Mouse (Mus musculus) liver, embryonic 11.5 days (tissue): ENCODE results near the gene Gabpa. TPM values are rescaled to one million over a fixed set of nuclear protein-coding genes. Genes with fewer than 3 reads are reported as not detected.

Source experiments
- ATAC-seq: fragments of 200-750 bp; cut with Nextera tagmentation; replicated peaks from 2 replicates; pipeline ENCODE4 v1.8.0; 2017; ENCODE audit warnings: moderate number of reproducible peaks, mild to moderate bottlenecking, moderate TSS enrichment, moderate library complexity; ENCODE audit not compliant: low FRiP score
- DNase-seq: peaks from one replicate; pipeline ENCODE4 v3.0.0-alpha.2; 2017; ENCODE audit warnings: low spot score
- H3K27ac ChIP-seq: fragments of 300-500 bp; sonication (generic); 2 replicates; pipeline ENCODE4 v1.5.1; 2014; ENCODE audit warnings: mild to moderate bottlenecking, low read depth, low read length, control low read depth
- H3K27me3 ChIP-seq: fragments of 300-500 bp; sonication (generic); replicated peaks from 2 replicates; pipeline ENCODE4 v1.6.1; 2014; ENCODE audit warnings: low read length, mixed read lengths; ENCODE audit not compliant: control insufficient read depth, insufficient read depth
- H3K36me3 ChIP-seq: fragments of 300-500 bp; sonication (generic); 2 replicates; pipeline ENCODE4 v1.6.1; 2014; ENCODE audit warnings: mild to moderate bottlenecking, low read length, moderate library complexity, mixed read lengths; ENCODE audit not compliant: control insufficient read depth, insufficient read depth
- H3K4me1 ChIP-seq: fragments of 300-500 bp; sonication (generic); replicated peaks from 2 replicates; pipeline ENCODE4 v1.6.1; 2014; ENCODE audit warnings: low read length, mixed read lengths; ENCODE audit not compliant: control insufficient read depth, insufficient read depth
- H3K4me2 ChIP-seq: fragments of 300-500 bp; sonication (generic); 2 replicates; pipeline ENCODE4 v1.6.1; 2014; ENCODE audit warnings: mild to moderate bottlenecking, control low read depth, moderate library complexity
- H3K4me3 ChIP-seq: fragments of 300-500 bp; sonication (generic); 2 replicates; pipeline ENCODE4 v1.5.1; 2014; ENCODE audit warnings: low read depth, low read length, control low read depth
- H3K9ac ChIP-seq: fragments of 300-500 bp; sonication (generic); 2 replicates; pipeline ENCODE4 v1.6.1; 2014; ENCODE audit warnings: low read depth, low read length, control low read depth
- H3K9me3 ChIP-seq: fragments of 300-500 bp; sonication (generic); 2 replicates; pipeline ENCODE4 v1.6.1; 2016; ENCODE audit warnings: low read length, inconsistent platforms, mixed read lengths; ENCODE audit not compliant: control insufficient read depth
- WGBS: fragments of 180-500 bp; shearing (Covaris S2); extraction: QIAGEN DNeasy Blood & Tissue Kit; methylation state at CpG from one replicate; pipeline ENCODE4 v1.1.7; 2014; 5-methylcytosine and 5-hydroxymethylcytosine counted together
- polyA plus RNA-seq: library from polyadenylated mRNA; unstranded; fragments of >200 nt; fragmentation: Nextera tagmentation; extraction: Ambion mirVana; gene quantifications from 2 replicates; pipeline ENCODE4 v1.2.1, GENCODE M21; 2014

Gabpa gene
- polyA plus RNA-seq, 1 experiment from 2014 or later = 37.5 TPM

DNA sequence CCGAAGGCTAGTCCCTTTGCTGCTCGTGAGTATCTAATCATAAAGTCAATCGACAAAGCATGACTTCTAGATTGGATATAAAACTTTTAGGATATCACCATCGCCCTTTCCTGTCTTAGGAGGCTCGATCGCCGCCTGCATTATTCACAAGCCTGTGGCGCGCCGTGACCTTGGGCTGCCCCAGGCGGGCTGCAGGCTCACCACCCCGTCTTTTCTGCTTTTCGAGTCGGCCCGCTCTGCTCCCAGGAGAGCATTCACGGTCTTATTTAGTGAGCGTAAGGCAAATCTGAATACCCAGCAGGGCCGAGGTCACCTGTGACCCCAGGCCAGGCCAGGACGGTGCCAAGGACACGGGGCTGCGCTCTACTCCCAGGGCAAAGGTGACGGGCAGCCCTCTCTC is 381 bp upstream of the Gabpa start:
- Histone ChIP-seq H3K4me2 (peak overlapping the region; percentile 74), H3K36me3 (peaks cover 19% of the 10 kb centered on the region), H3K27ac (peak overlapping the region; percentile 98), H3K9me3 (no peaks in the 10 kb centered on the region), H3K4me1 (peaks cover 7% of the 10 kb centered on the region), H3K27me3 (no peaks in the 10 kb centered on the region), H3K4me3 (peak overlapping the region; percentile 92), H3K9ac (peak overlapping the region; percentile 97)
- DNase-seq (peak; percentile 31), ATAC-seq (no peak)
- WGBS = under 1% methylated on average over 22 of the region's 22 CpGs

GRCm38 (mm10) chr16:84835441-84835822 is 707 bp downstream of the Gabpa start, which contains the start of gene Atp5j:
Atp5j (minus strand) TSS chr16:84835625.
- H3K4me1 ChIP-seq = peaks cover 7% of the 10 kb centered on the region
- WGBS = under 1% methylated on average over 52 of the region's 57 CpGs
- H3K27me3 ChIP-seq = no peaks in the 10 kb centered on the region
- peak within 1 kb of the TSS; percentile 92 for H3K4me3 ChIP-seq
- peaks cover 11% of the 10 kb centered on the region for H3K36me3 ChIP-seq
- H3K4me2 ChIP-seq = peak within 1 kb of the TSS; percentile 74
- DNase-seq (no peak), ATAC-seq (peak; percentile 54)
- peak within 1 kb of the TSS; percentile 98 for H3K27ac ChIP-seq
- peak within 1 kb of the TSS; percentile 97 for H3K9ac ChIP-seq
- no peaks in the 10 kb centered on the region for H3K9me3 ChIP-seq

- DNase-seq = peak; percentile 57
- Histone ChIP-seq H3K27ac (peak overlapping the region; percentile 98), H3K36me3 (peaks cover 11% of the 10 kb centered on the region), H3K4me1 (peaks cover 7% of the 10 kb centered on the region), H3K4me2 (peak overlapping the region; percentile 74), H3K9ac (peak overlapping the region; percentile 97), H3K4me3 (peak overlapping the region; percentile 92), H3K27me3 (no peaks in the 10 kb centered on the region), H3K9me3 (no peaks in the 10 kb centered on the region)
- peak; percentile 11 for ATAC-seq
- 5% methylated on average over 29 of the region's 29 CpGs for WGBS
Measured at GRCm38 (mm10) chr16:84835823-84836743, 1.4 kb downstream of the Gabpa start.

DNA sequence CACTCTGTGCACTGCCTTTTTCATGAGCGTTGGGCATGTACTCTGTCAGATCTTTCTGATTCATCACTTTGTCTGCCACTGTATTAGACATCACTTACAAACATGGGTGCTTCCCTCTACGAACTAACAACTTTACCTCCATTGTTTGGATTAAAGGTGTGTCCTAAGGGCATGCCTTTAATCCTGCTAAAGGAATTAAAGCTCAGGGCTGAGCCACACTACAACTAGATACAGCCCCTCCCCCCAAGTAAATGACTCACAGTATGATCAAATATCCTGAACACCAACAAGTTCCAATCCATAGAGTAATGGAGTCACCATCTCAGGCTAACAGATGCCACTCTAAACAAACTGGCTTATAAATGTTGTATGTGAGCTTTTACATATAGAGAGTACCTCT is 3.9 kb downstream of the Gabpa start:
- Histone ChIP-seq H3K4me2 (no peak overlapping the region), H3K27ac (no peak overlapping the region), H3K4me1 (peaks cover 7% of the 10 kb centered on the region), H3K9ac (no peak overlapping the region), H3K27me3 (no peaks in the 10 kb centered on the region), H3K9me3 (no peaks in the 10 kb centered on the region), H3K4me3 (no peak overlapping the region), H3K36me3 (peaks cover 3% of the 10 kb centered on the region)
- ATAC-seq = no peak
- WGBS = 87% methylated on average over 2 of the region's 2 CpGs
- no peak for DNase-seq

DNA sequence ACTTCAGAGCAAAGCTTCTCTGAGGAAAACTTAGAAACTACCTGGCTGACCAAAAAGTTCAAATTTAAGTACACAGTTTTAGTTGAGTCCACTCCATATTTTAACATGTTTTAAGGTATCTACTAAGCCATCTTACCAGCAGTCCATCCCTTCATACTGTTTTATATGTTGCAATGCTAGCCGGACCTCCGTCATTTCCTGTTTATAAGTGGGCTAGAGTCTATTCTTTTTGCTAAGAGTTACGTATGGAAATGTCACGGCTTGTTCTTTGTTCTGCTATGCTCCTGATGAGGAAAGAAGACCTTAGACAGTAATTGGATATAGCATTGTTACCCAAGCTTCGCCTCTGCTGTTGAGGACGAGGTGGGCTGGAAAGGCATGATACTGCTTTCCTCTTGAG is 18.8 kb downstream of the Gabpa start:
- WGBS = 95% methylated on average over 6 of the region's 6 CpGs
- Histone ChIP-seq H3K27ac (no peak overlapping the region), H3K4me3 (no peak overlapping the region), H3K4me2 (no peak overlapping the region), H3K9ac (no peak overlapping the region), H3K36me3 (peaks cover 32% of the 10 kb centered on the region), H3K27me3 (no peaks in the 10 kb centered on the region), H3K4me1 (no peaks in the 10 kb centered on the region), H3K9me3 (no peaks in the 10 kb centered on the region)
- DNase-seq = no peak
- no peak for ATAC-seq

- H3K4me3 ChIP-seq = no peak overlapping the region
- no peak overlapping the region for H3K27ac ChIP-seq
- ATAC-seq = no peak
- H3K9ac ChIP-seq = no peak overlapping the region
- H3K4me1 ChIP-seq = no peaks in the 10 kb centered on the region
- no peaks in the 10 kb centered on the region for H3K27me3 ChIP-seq
- H3K4me2 ChIP-seq = no peak overlapping the region
- H3K9me3 ChIP-seq = no peaks in the 10 kb centered on the region
- WGBS = 81% methylated on average over 8 of the region's 8 CpGs
- no peak for DNase-seq
- H3K36me3 ChIP-seq = peaks cover 14% of the 10 kb centered on the region; the same call in 1 of the 2 replicates
Measured at GRCm38 (mm10) chr16:84864656-84865055, 29.9 kb downstream of the Gabpa start.

- Histone ChIP-seq H3K27me3 (no peaks in the 10 kb centered on the region), H3K4me3 (no peak overlapping the region), H3K36me3 (no peaks in the 10 kb centered on the region), H3K9me3 (no peaks in the 10 kb centered on the region), H3K4me2 (no peak overlapping the region), H3K4me1 (no peaks in the 10 kb centered on the region), H3K27ac (no peak overlapping the region), H3K9ac (no peak overlapping the region)
- ATAC-seq (no peak), DNase-seq (no peak)
- whole genome bisulfite sequencing = 79% methylated on average over 8 of the region's 8 CpGs
Measured at GRCm38 (mm10) chr16:84873805-84874204, 39.1 kb downstream of the Gabpa start.

GRCm38 (mm10) chr16:84875012-84875717 is 40.4 kb downstream of the Gabpa start:
- Histone ChIP-seq H3K4me1 (no peaks in the 10 kb centered on the region), H3K27ac (no peak overlapping the region), H3K9ac (no peak overlapping the region), H3K27me3 (no peaks in the 10 kb centered on the region), H3K4me3 (no peak overlapping the region), H3K4me2 (no peak overlapping the region), H3K36me3 (no peaks in the 10 kb centered on the region), H3K9me3 (no peaks in the 10 kb centered on the region)
- ATAC-seq (no peak), DNase-seq (no peak)
- WGBS = 80% methylated on average over 24 of the region's 24 CpGs
